Mouse (Mus musculus) ovary, postnatal 14 days (tissue): ENCODE measurements around the gene Fbxl21.

Experiments used
- DNase-seq: peaks from one replicate; pipeline ENCODE4 v3.0.0; 2022; ENCODE audit warnings: low spot score

Gene Fbxl21

DNA sequence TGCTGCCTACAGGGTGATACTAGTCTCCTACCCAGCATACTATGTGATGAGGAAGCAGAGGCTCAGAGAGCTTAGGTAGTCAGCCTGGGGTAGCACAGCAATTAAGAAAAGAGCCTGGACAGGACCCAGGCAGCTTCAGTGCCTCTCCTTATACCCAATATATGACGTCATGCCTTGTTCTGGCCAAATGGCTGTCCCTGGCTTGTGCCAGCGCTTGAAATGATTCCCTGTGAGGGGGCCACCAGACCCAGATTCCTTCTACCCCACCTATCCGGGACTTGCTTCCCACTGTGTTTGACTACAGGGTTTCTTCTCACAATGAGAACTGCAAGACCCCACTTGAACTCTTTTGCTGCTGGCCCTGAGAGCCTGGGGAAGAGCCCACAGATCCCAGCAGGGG, 59.2 kb downstream of the Fbxl21 start:
- no peak for DNase-seq

- DNase-seq = peak; percentile 59
These were observed 59.7 kb downstream of the Fbxl21 start for GRCm38 (mm10) chr13:56581961-56582434.

- DNase-seq = no peak
These were observed 60.4 kb downstream of the Fbxl21 start for GRCm38 (mm10) chr13:56582720-56583119.

- no peak for DNase-seq
These were observed 63.8 kb downstream of the Fbxl21 start for GRCm38 (mm10) chr13:56586046-56586445.
